Mouse (Mus musculus) spleen, postnatal 0 days (tissue): Measurements from ENCODE around the gene Drg1. TPM values are rescaled to one million over a fixed set of nuclear protein-coding genes. Genes with fewer than 3 reads are reported as not detected.

Experiments used
- polyA plus RNA-seq: library from polyadenylated mRNA; unstranded; fragments of >200 nt; fragmentation: Nextera tagmentation; extraction: Ambion mirVana; gene quantifications from 2 replicates; pipeline ENCODE4 v1.2.1, GENCODE M21; 2015

Gene Drg1
- polyA plus RNA-seq: 130 and 132 TPM in 2 replicates

DNA sequence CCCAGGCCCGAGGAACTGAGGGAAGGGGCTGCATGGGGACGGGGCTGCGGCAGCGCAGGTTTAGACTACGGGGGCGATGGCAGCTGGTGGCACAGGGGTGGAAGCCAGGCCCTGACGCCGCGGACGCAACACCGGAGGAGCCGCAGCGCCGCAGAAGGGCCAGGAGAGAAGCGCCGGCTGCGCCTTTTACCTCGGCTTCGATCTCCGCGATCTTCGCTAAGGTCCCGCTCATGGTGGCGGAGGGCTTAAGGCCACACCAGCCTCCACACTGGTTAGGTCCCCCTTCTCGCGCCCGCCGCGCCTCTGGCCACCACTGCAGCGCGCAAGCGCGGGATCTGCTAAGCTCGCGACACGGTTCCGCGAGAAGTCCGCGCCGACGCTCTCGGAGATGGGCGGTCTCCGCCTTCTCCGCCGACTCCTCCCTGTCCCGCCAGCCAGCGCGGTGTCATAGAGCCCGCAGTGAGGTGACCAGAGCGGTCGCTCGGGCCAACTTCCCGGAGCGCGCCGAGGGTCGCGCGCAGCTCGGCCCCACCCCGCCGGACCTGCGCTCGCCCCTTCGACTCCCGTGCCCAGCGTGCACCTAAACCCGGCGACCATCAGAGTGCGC lies at the start of gene Drg1:
TSS of gene Drg1 (minus strand) at position 337 of the 607 bp plus-strand sequence.

DNA sequence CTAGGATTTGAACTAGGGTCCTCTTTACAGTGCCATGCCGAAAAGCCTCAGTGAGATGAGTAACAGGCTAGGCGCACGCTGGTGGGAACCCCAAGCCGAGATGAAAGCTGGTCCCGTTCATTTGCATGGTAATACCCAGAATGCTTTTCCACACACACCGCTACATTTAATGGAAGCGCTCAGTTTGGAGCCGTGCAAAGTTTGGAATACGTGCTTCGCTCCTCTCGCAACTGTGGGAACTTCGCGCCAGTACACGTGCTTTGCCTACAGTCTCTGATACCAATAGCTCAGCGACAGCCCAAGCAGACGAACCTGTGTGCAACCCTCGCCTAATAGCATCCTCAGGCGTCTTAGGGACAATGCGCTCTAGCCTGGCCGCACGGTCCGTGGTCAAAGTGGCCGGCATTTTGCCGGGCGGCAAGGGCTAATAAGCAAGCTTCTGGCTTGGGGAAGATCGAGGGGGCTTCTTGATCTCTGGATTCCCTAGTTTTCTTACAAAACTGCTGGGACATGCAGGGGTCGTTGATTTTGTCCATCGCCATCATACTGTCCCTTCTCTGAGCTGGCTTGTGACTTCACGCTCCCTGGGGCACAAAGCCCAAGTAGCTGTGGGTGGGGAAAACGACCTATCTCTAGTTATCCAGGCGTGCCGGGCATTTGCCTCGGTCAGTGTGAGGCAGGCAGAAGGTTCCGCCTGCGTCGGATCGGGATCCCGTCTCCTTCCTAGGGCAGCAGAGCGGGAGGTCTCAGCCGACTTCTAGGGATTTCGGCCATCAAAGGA lies 22.5 kb upstream of the Drg1 start, which contains the start of gene Patz1:
TSS of gene Patz1 (plus strand) at position 354 of the 781 bp plus-strand sequence.

DNA sequence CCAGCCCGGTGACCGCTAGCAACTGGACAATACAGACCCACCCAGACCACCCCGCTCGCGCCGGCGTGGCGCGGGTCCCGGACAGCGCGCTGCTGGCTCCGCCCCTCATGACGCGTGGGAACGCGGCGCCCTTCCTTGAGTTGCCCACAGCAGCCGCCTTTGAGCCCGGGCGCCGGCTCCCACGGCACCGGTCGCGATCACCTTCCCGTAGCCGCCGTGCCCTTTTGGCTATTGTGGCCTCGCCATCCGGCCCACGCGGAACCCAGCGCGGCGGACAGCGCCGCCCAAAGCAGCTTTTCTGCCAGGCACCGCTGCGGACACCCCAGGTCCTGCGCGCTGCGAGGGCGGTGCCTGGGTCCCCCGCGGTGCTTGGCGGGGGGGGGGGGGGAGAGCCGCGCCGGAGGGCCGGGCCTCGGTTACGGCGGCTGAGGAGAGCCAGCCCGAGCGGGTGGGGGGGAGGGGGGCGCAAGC lies 63.9 kb downstream of the Drg1 start, which contains the start of gene Eif4enif1:
TSS of gene Eif4enif1 (plus strand) at position 162 of the 471 bp plus-strand sequence.

DNA sequence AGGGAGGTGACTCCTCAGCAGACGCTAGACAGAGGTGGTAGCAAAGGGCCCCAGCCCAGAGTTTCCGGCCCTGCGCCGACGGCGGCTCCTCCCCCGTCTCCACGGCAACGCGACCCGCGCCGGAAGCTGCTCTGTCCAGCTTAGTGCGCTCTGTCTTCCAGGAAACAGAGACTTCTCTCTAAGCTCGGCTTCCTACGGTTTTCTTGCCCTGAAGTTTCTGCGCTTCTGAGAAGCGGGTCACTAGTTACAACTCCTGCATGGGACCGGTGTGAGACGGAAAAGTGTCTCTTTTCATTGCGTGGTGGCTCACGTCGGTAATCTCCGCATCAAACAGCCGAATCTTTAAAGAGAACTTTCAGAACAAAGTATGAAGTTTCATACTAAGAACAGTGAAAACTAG lies 72.9 kb downstream of the Drg1 start, which contains the start of gene Sfi1:
TSS of gene Sfi1 (minus strand) at position 101 of the 400 bp plus-strand sequence.

Other genes starting within 250 kb of the Drg1 start
- gene Sfi1, start 73.0 kb downstream of the Drg1 start, polyA plus RNA-seq: 4.7 and 9.2 TPM in 2 replicates
- 34.1 and 36.6 TPM in 2 replicates for gene Eif4enif1, start 64.0 kb downstream of the Drg1 start, polyA plus RNA-seq
- gene Patz1, start 22.5 kb upstream of the Drg1 start, polyA plus RNA-seq: 21.2 and 22.8 TPM in 2 replicates
- gene Pik3ip1, start 64.0 kb upstream of the Drg1 start, polyA plus RNA-seq: 8.5 and 9.0 TPM in 2 replicates
- gene Limk2, start 142.8 kb upstream of the Drg1 start, polyA plus RNA-seq: 23.6 and 26.8 TPM in 2 replicates
- 6.1 and 9.4 TPM in 2 replicates for gene Rnf185, start 185.9 kb upstream of the Drg1 start, polyA plus RNA-seq
- gene Pla2g3, start 221.9 kb upstream of the Drg1 start, polyA plus RNA-seq: 0.22 TPM in 2 replicates
- gene Inpp5j, start 238.4 kb upstream of the Drg1 start, polyA plus RNA-seq: 1.5 and 2.2 TPM in 2 replicates
- 40.3 and 50.7 TPM in 2 replicates for gene Selenom, start 248.3 kb upstream of the Drg1 start, polyA plus RNA-seq